Mouse (Mus musculus) left cerebral cortex, postnatal 36 days (tissue): ENCODE results near the gene Fndc7. TPM values are rescaled to one million over a fixed set of nuclear protein-coding genes. Genes with fewer than 3 reads are reported as not detected.
A peak's percentile ranks its signal among the peaks of the same experiment; 100 is the strongest.
"Not testable (repeated sequence)": the region's sequence is repeated elsewhere in the genome, so short reads cannot be mapped to it uniquely, and the experiment has no call there.

Experiments
- DNase-seq, 2 experiments: peaks; one replicate each; pipeline ENCODE4 v3.0.0; 2021 to 2022; ENCODE audit warnings: low spot score in 2 of 2, mixed read lengths in 1 of 2
- intact Hi-C: fragments of 180-260 bp; cut with DNase I; formaldehyde crosslinking; loops from one replicate; pipeline ENCODE4 v1.15.1; 2025
- total RNA-seq, 2 experiments: library from RNA; stranded (reverse); gene quantifications; 2 replicates each; pipeline ENCODE4 v1.2.3; 2021

The Fndc7 gene
- total RNA-seq, 2 experiments from 2014 or later = not detected

DNA sequence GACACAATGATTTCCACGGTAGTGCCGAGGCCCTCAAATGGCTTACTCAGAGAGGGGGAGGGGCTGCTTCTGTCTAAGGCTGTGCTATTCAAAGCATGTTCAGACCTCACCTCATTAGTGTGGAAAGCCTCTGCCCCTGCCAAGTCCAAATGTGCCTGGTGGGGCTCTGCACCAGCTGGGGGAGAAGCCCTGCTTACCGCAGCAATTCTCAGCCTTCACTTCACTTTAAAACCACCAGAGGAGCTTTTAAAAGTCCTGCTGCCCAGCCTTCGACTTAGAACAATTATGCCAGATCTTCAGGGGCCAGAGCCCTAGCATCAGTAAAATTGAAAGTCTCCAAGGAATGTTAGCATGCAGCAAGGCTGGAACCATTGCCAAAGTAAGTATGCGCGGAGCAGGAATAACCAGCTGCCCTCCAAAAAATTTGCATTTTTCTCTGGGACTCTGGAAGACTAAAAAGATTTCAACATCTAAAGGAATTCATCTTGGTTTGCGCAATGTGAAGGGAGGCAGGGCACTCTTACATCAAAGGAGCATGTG lies 31.5 kb downstream of the Fndc7 start:
- DNase-seq = no peak
- intact Hi-C loops = loop anchor here (5.0 kb wide), 1 partner anchor 54 kb away; the partner anchor contains the start of gene Prpf38b

GRCm38 (mm10) chr3:108857714-108858113 lies 32.1 kb downstream of the Fndc7 start:
- intact Hi-C loops = loop anchor here (5.0 kb wide), 1 partner anchor 55 kb away; the partner anchor contains the start of gene Prpf38b

GRCm38 (mm10) chr3:108857124-108857470 lies 32.7 kb downstream of the Fndc7 start:
- DNase-seq = no peak
- intact Hi-C loops = loop anchor here (5.0 kb wide), 1 partner anchor 55 kb away; the partner anchor contains the start of gene Prpf38b

More at GRCm38 (mm10) chr3:108857714-108858113, 32.1 kb downstream of the Fndc7 start:
- no peak for DNase-seq

DNA sequence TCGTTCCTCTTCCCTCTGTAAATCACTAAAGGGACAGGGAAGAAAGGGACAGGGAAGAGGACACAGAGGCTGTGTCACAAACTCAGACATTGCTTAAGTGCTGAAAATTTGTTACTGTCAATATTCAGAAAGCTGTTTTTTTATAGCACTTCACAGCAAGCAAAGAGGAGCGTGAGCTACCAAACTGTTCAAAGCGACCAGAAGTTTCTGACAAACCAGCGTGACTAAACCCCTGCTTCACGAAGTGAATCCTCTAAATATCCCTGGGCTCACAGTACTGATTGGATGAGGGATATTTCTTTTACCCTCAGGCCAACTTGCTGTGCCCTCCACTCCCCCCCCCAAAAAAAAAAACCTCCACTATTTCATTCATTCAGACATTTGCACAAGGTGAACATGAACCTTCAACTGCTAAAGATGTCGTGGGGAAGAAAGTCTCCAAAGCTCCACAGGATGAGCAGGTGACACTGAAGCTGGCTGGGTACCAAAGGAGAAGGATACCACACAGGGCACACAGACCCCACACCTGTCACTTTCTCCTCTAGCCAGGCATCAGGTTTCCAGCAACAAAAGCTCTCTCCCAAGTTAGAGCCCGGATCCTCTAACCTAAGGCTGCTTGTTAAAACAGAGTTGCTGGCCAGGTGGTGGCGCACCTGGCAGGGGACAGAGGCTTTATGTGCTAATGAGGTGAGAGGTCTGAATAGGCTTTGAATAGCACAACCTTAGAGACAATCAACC lies 33.3 kb downstream of the Fndc7 start:
- intact Hi-C loops = loop anchor here (5.0 kb wide), 1 partner anchor 56 kb away; the partner anchor contains the start of gene Prpf38b
- no peak for DNase-seq

DNA sequence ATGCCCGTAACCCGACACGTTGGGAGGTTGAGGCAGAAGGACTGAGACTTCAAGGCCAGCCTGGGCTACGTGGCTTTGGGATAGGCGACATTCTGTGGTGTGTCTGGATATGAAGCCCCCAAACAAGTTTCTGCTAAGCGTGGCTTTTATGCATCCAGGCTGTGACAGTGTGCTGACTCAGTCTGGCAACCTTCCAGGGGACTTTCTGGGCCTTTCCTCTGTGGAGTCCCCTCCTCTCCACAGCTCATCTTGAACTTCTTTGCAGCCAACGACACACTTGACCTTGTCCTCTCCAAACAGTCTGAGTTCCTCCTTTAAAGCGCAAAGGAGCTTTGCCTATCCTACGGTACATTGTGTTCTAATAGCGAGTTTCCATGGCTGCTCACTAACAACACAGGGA lies 33.9 kb downstream of the Fndc7 start:
- intact Hi-C loops = loop anchor here (5.0 kb wide), 1 partner anchor 56 kb away; the partner anchor contains the start of gene Prpf38b
- no peak for DNase-seq

- peak; percentile 83 to 86 for DNase-seq
- intact Hi-C loops = loop anchor here (5.0 kb wide), 1 partner anchor 57 kb away; the partner anchor contains the start of gene Prpf38b
These were observed 34.4 kb downstream of the Fndc7 start for GRCm38 (mm10) chr3:108855371-108855770.

- intact Hi-C loops = no loop called here
- no peak for DNase-seq
These were observed 36.5 kb downstream of the Fndc7 start for GRCm38 (mm10) chr3:108853266-108853665.

DNA sequence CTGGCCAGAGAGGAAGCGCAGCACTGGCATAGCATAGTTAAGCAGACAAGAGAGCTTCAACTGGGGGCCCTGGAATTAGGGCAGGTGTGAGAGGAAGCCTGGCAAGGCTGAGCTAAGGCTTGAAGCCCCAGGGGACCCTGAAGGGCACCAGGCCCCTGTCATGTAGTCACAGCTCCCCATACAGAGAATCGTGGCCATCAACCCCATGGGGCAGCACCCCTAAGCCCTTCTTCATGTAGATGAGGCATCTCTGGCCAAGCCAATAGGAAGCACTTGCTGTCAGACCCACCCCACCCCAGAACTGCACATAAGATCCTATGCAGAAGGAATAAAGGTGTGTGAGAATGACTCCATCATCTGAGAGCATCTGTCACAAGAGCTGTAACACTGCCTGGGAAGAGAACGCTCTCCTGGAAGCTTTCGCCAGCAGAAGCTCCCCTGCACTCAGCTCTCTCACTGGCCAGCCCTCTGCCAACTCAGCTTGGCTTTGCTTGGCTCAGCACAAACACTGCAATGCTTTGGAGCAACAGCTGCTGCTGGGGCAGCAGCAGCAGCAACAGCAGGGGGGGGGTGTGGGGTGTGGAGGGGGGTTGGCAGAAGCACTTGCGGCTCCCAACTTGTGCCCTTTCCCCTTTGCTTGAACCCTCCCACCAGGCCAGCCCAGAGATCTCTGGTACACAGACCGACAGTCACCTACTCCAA lies 37.7 kb downstream of the Fndc7 start:
- DNase-seq = no peak
- intact Hi-C loops = no loop called here

DNA sequence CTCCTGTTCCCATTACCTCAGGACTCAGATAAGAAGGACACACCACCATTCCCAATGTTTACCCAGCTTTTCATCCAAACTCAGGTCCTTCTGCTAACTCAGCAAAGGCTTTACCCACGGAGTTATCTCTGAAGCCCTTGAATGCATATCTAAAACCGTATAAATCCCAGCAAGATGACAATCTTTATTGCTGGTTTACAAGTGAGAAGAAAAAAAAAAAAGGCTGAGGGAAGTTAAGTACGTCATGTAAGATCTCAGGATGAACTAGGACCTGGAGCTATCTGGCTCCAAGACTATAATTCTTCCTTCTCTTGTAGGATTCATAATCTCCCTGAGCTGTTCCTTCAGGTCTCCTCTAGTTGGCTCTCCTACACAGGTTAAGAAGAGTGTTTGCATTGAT lies 38.3 kb downstream of the Fndc7 start:
- intact Hi-C loops = no loop called here
- DNase-seq = no peak

GRCm38 (mm10) chr3:108851075-108851474 lies 38.7 kb downstream of the Fndc7 start:
- no peak for DNase-seq
- intact Hi-C loops = no loop called here

DNA sequence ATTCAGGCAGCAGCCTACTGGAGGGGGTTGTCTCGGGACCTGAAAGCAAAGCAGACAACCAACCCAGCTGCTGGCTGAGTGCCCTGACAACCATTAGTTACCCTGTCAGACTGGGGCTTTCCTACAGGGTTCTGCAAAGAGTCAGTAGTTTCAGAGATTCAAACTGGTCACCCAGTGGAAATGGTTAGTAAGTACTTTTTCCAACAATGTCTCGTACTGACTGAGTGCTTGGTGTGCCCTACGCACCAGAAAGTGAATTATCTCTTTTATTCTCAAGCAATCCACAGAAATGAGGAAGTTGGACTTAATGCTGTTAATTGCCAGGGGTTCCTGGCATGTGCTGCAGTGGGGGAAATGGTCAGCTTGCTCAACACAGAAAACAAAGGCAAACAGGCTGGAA lies 39.3 kb downstream of the Fndc7 start:
- intact Hi-C loops = no loop called here
- no peak for DNase-seq

DNA sequence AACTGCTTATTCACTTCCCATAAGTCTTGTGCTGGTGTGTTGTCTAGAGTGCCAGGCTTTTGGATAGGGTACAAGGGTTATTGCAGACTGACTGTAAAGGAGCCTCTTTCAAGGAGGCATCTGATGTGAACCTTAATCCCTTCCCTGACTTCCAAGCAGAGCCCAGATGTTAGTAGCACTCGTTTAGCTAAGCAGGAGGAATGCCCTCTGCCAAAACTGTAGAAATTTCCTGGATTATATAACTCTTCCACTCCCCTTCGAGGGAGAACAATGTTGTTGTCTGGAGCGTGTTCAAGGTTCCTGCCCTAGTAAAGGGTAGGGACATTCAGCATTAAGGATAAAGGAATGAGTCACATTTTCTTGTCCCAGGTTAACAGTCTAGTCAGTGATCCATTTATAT lies 43.2 kb downstream of the Fndc7 start:
- intact Hi-C loops = no loop called here
- DNase-seq = no peak

DNA sequence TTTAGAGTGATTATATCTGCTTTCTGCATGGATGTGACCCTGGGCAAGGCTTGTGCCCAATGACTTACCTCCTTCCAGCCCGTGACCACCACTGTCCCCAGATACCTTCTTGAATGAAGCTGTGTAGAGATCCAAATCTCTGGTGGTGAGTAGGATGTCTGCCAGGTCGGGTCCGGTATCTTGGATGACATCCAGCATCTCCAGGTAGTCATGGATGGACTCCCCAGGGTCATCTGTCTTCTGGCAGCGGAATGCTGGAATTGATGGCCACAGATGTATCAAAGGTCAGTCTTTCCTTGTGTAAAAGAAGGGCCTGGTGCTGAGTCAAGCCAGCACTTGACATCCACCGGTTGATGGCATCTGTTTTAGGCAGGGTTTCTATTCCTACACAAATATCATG lies 45.3 kb downstream of the Fndc7 start:
- intact Hi-C loops = no loop called here
- DNase-seq = no peak

- DNase-seq = no peak
- intact Hi-C loops = no loop called here
These were observed 45.8 kb downstream of the Fndc7 start for GRCm38 (mm10) chr3:108844026-108844425.

- DNase-seq = no peak
- intact Hi-C loops = loop anchor here (1.0 kb wide), 1 partner anchor 71 kb away; the partner anchor contains the start of gene Prpf38b
These were observed 49.1 kb downstream of the Fndc7 start for GRCm38 (mm10) chr3:108840716-108841054.

- intact Hi-C loops = loop anchor here (1.0 kb wide), 1 partner anchor 71 kb away; the partner anchor contains the start of gene Prpf38b
These were observed 49.6 kb downstream of the Fndc7 start, which contains the start of gene Stxbp3 for GRCm38 (mm10) chr3:108840000-108840715. Gene Stxbp3 (minus strand): TSS chr3:108840526.

DNA sequence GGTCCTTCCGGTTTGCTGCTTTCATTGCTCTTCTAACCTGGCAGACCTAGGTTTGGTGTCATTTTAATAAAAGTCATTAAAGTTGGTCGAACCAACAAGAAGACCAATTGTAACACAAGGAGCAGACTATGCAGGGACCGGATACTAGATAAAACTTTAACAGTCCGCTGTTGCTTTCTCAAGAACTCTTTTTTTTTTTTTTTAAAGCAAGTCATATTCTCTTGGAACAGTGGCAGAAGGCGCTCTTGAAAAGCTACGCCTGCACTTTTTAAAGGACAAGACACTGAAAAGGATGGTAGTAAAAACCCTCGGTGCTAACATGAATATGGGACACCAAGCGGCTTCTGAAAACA lies 50.2 kb downstream of the Fndc7 start:
- DNase-seq = no peak
- intact Hi-C loops = no loop called here

More at GRCm38 (mm10) chr3:108840000-108840715, 49.6 kb downstream of the Fndc7 start, which contains the start of gene Stxbp3:
- peak; percentile 98 for DNase-seq

- intact Hi-C loops = no loop called here
- no peak for DNase-seq
These were observed 50.8 kb downstream of the Fndc7 start for GRCm38 (mm10) chr3:108838980-108839379.

DNA sequence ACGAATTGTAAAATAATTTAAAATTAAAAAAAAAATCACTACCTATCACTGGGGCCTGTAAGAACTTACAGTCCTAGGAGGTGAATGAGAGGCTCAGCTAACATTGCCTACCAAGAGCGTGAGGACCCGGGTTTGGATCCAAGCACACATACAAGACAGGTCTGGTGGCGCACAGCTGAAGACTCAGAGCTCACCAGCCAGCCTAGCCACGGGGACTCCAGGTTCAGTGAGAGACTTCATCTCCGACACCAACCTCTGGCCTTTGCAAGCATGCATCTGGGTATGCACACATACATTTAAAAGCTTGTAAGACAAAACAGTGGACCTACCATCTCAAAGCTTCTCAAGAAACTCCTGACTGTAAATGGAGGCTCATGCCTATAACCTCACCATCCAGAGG lies 52.9 kb downstream of the Fndc7 start:
- intact Hi-C loops = no loop called here
- no peak for DNase-seq

- DNase-seq, intact Hi-C loops: not testable (repeated sequence)
These were observed 56.1 kb downstream of the Fndc7 start for GRCm38 (mm10) chr3:108833717-108834116.
